Mouse (Mus musculus) stomach, postnatal 0 days (tissue): ENCODE data around the gene Clec12b. TPM values are rescaled to one million over a fixed set of nuclear protein-coding genes. Genes with fewer than 3 reads are reported as not detected.

Experiments
- ATAC-seq: fragments of 200-750 bp; cut with Nextera tagmentation; 2 replicates; pipeline ENCODE4 v1.8.0; 2017; ENCODE audit not compliant: low FRiP score, low TSS enrichment
- DNase-seq: peaks from one replicate; pipeline ENCODE4 v3.0.0-alpha.2; 2016; ENCODE audit warnings: low spot score
- H3K27ac ChIP-seq: fragments of 300-500 bp; sonication (generic); replicated peaks from 2 replicates; pipeline ENCODE4 v1.5.1; 2014; ENCODE audit warnings: mild to moderate bottlenecking, control low read depth
- H3K27me3 ChIP-seq: fragments of 300-500 bp; sonication (generic); 2 replicates; pipeline ENCODE4 v1.6.1; 2014; ENCODE audit warnings: low read length; ENCODE audit not compliant: control insufficient read depth, insufficient read depth
- H3K36me3 ChIP-seq: fragments of 300-500 bp; sonication (generic); 2 replicates; pipeline ENCODE4 v1.6.1; 2014; ENCODE audit warnings: low read length, mixed read lengths; ENCODE audit not compliant: control insufficient read depth, insufficient read depth
- H3K4me1 ChIP-seq: fragments of 300-500 bp; sonication (generic); replicated peaks from 2 replicates; pipeline ENCODE4 v1.6.1; 2014; ENCODE audit warnings: antibody characterized with exemption; ENCODE audit not compliant: control insufficient read depth, insufficient read depth
- H3K4me2 ChIP-seq: fragments of 300-500 bp; sonication (generic); replicated peaks from 2 replicates; pipeline ENCODE4 v1.6.1; 2014; ENCODE audit warnings: low read depth, mild to moderate bottlenecking, control low read depth, moderate library complexity
- H3K4me3 ChIP-seq: fragments of 300-500 bp; sonication (generic); 2 replicates; pipeline ENCODE4 v1.5.1; 2014; ENCODE audit warnings: low read depth, low read length, control low read depth
- H3K9ac ChIP-seq: fragments of 300-500 bp; sonication (generic); 2 replicates; pipeline ENCODE4 v1.6.1; 2014; ENCODE audit warnings: mild to moderate bottlenecking, low read length, control low read depth, mixed read lengths
- H3K9me3 ChIP-seq: fragments of 300-500 bp; sonication (generic); 2 replicates; pipeline ENCODE4 v1.6.1; 2016; ENCODE audit warnings: low read length; ENCODE audit not compliant: control insufficient read depth
- CTCF ChIP-seq: IDR thresholded peaks from 2 replicates; pipeline ENCODE4 v1.5.1; 2016; ENCODE audit warnings: antibody characterized with exemption, low read depth, mild to moderate bottlenecking, moderate library complexity
- EP300 ChIP-seq: optimal IDR thresholded peaks from 2 replicates; pipeline ENCODE3; 2016; ENCODE audit warnings: antibody characterized with exemption
- WGBS: fragments of 180-500 bp; shearing (Covaris S2); extraction: QIAGEN DNeasy Blood & Tissue Kit; methylation state at CpG from one replicate; pipeline ENCODE4 v1.1.7; 2014; 5-methylcytosine and 5-hydroxymethylcytosine counted together
- polyA plus RNA-seq: library from polyadenylated mRNA; unstranded; fragments of >200 nt; fragmentation: Nextera tagmentation; extraction: Ambion mirVana; gene quantifications from 2 replicates; pipeline ENCODE4 v1.2.1, GENCODE M21; 2015

Gene Clec12b
- polyA plus RNA-seq, result 0.07 TPM in 1 of 2 replicates, not detected in the other

DNA sequence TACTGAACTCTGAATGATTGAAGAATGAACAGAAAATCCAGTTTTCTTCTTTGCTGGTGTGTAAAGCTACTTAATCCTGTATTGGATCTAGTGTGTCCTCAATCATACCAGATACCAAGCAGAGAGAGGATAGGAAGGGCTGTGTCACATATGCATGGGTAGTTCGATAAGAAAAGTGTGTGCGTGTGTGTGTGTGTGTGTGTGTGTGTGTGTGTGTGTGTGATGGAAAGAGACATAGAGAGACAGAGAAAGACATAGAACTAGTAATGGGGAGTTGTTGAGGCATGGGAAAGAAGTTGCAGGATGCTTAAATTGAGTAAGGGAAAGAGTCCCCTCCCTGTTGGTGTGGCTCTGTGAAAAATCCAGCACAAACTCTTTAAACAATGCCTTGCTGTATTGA, at the start of gene Clec12b:
Clec12b (minus strand) TSS at position 101 of the 400 bp plus-strand sequence.
- 65% methylated on average over 2 of the region's 2 CpGs for WGBS
- no peak within 1 kb of the TSS for H3K4me3 ChIP-seq
- no peak within 1 kb of the TSS for H3K27ac ChIP-seq
- no peaks in the 10 kb centered on the region for H3K4me1 ChIP-seq
- DNase-seq, result no peak
- H3K36me3 ChIP-seq, result no peaks in the 10 kb centered on the region
- H3K9ac ChIP-seq, result no peak within 1 kb of the TSS
- H3K9me3 ChIP-seq, result no peaks in the 10 kb centered on the region
- no peak within 1 kb of the TSS for H3K4me2 ChIP-seq
- TF ChIP-seq CTCF (no peak), EP300 (no peak)
- no peak for ATAC-seq
- H3K27me3 ChIP-seq, result no peaks in the 10 kb centered on the region

- ATAC-seq, result no peak
- H3K36me3 ChIP-seq, result no peaks in the 10 kb centered on the region
- TF ChIP-seq EP300 (no peak), CTCF (no peak)
These were observed 48.6 kb upstream of the Clec12b start for GRCm38 (mm10) chr6:129434239-129434638.

GRCm38 (mm10) chr6:129427281-129427680, 41.6 kb upstream of the Clec12b start:
- no peak for TF ChIP-seq CTCF
- no peak for TF ChIP-seq EP300
- Histone ChIP-seq H3K9ac (no peak overlapping the region), H3K4me2 (no peak overlapping the region), H3K27me3 (no peaks in the 10 kb centered on the region), H3K4me1 (no peaks in the 10 kb centered on the region; the same call in 1 of the 2 replicates), H3K27ac (no peak overlapping the region), H3K36me3 (no peaks in the 10 kb centered on the region), H3K4me3 (no peak overlapping the region), H3K9me3 (no peaks in the 10 kb centered on the region)
- DNase-seq (no peak), ATAC-seq (no peak)
- WGBS, result 73% methylated on average over 4 of the region's 4 CpGs

More at GRCm38 (mm10) chr6:129434239-129434638, 48.6 kb upstream of the Clec12b start:
- no peak overlapping the region for H3K4me2 ChIP-seq
- no peaks in the 10 kb centered on the region for H3K4me1 ChIP-seq
- no peaks in the 10 kb centered on the region for H3K9me3 ChIP-seq
- no peak overlapping the region for H3K9ac ChIP-seq
- H3K27ac ChIP-seq, result no peak overlapping the region
- H3K27me3 ChIP-seq, result no peaks in the 10 kb centered on the region
- WGBS, result 77% methylated on average over 5 of the region's 5 CpGs
- no peak overlapping the region for H3K4me3 ChIP-seq
- DNase-seq, result no peak

GRCm38 (mm10) chr6:129425812-129426211, 40.1 kb upstream of the Clec12b start:
- no peak overlapping the region for H3K4me3 ChIP-seq
- H3K4me1 ChIP-seq, result no peaks in the 10 kb centered on the region; the same call in 1 of the 2 replicates
- no peaks in the 10 kb centered on the region for H3K27me3 ChIP-seq
- DNase-seq (no peak), ATAC-seq (no peak)
- H3K4me2 ChIP-seq, result no peak overlapping the region
- WGBS, result 40% methylated on average over 5 of the region's 5 CpGs
- H3K9me3 ChIP-seq, result no peaks in the 10 kb centered on the region
- H3K9ac ChIP-seq, result no peak overlapping the region
- no peak for TF ChIP-seq CTCF
- no peak for TF ChIP-seq EP300
- H3K27ac ChIP-seq, result no peak overlapping the region
- H3K36me3 ChIP-seq, result no peaks in the 10 kb centered on the region

- no peak for ATAC-seq
These were observed 39.5 kb upstream of the Clec12b start for GRCm38 (mm10) chr6:129425217-129425616.

DNA sequence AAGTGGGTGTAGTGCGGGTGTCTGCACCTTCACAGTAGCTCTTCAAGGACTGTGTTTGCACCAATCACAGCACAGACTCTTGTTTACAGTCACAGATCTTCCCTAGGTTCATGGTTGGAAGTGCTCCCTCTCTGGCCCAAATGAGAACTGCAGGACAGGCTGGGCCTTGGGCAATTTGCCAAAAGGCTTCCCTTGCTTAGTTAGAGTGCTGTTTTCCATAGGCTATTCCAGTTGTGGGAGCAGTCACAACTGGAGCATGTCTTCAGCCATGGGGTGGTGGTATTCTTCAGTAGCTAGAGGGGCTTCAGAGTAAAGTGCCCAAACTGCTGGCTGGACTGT, 38.0 kb upstream of the Clec12b start:
- Histone ChIP-seq H3K4me2 (no peak overlapping the region), H3K4me3 (no peak overlapping the region), H3K36me3 (no peaks in the 10 kb centered on the region), H3K4me1 (no peaks in the 10 kb centered on the region; the same call in 1 of the 2 replicates), H3K27me3 (no peaks in the 10 kb centered on the region), H3K9me3 (no peaks in the 10 kb centered on the region), H3K9ac (no peak overlapping the region), H3K27ac (no peak overlapping the region)
- TF ChIP-seq CTCF (peak; percentile 90), EP300 (no peak)
- ATAC-seq (peak; percentile 83), DNase-seq (peak; percentile 75)
- 17% methylated on average over 1 of the region's 1 CpGs for WGBS

More at GRCm38 (mm10) chr6:129425217-129425616, 39.5 kb upstream of the Clec12b start:
- Histone ChIP-seq H3K4me2 (no peak overlapping the region), H3K27me3 (no peaks in the 10 kb centered on the region), H3K4me3 (no peak overlapping the region), H3K9ac (no peak overlapping the region), H3K9me3 (no peaks in the 10 kb centered on the region), H3K27ac (no peak overlapping the region), H3K36me3 (no peaks in the 10 kb centered on the region), H3K4me1 (no peaks in the 10 kb centered on the region; the same call in 1 of the 2 replicates)
- no peak for DNase-seq
- WGBS, result 35% methylated on average over 5 of the region's 5 CpGs
- no peak for TF ChIP-seq EP300
- no peak for TF ChIP-seq CTCF
